Mouse (Mus musculus) embryonic fibroblast, embryonic 13.5 days (primary cell): Measurements from ENCODE around the gene Gm28230. TPM values are rescaled to one million over a fixed set of nuclear protein-coding genes. Genes with fewer than 3 reads are reported as not detected.
A peak's percentile ranks its signal among the peaks of the same experiment; 100 is the strongest.

ENCODE experiments used
- H3K27ac ChIP-seq: 2 replicates; pipeline ENCODE4 v1.5.1; 2012; ENCODE audit warnings: low read length, control low read depth, inconsistent platforms; ENCODE audit not compliant: insufficient read depth
- H3K4me1 ChIP-seq: 2 replicates; pipeline ENCODE4 v1.6.1; 2011; ENCODE audit warnings: low read length; ENCODE audit not compliant: control insufficient read depth, insufficient read depth
- H3K4me3 ChIP-seq: 2 replicates; pipeline ENCODE4 v1.5.1; 2011; ENCODE audit warnings: mild to moderate bottlenecking, control low read depth, low read length; ENCODE audit not compliant: insufficient read depth
- CTCF ChIP-seq: IDR thresholded peaks from 2 replicates; pipeline ENCODE4 v1.5.1; 2011; ENCODE audit warnings: mild to moderate bottlenecking, control low read depth, low read length, moderate library complexity, borderline replicate concordance; ENCODE audit not compliant: insufficient read depth
- POLR2A ChIP-seq: IDR thresholded peaks from 2 replicates; pipeline ENCODE4 v1.6.1; 2011; ENCODE audit warnings: low read depth, mild to moderate bottlenecking, control low read depth, low read length, moderate library complexity
- polyA plus RNA-seq: library from polyadenylated mRNA; stranded (reverse); fragments of >200 nt; gene quantifications from 2 replicates; pipeline ENCODE4 v1.2.4, GENCODE M21; 2011; ENCODE audit warnings: low read depth; ENCODE audit not compliant: missing spikeins, insufficient read length

The Gm28230 gene
- polyA plus RNA-seq, 1 experiment = 1.4 TPM

DNA sequence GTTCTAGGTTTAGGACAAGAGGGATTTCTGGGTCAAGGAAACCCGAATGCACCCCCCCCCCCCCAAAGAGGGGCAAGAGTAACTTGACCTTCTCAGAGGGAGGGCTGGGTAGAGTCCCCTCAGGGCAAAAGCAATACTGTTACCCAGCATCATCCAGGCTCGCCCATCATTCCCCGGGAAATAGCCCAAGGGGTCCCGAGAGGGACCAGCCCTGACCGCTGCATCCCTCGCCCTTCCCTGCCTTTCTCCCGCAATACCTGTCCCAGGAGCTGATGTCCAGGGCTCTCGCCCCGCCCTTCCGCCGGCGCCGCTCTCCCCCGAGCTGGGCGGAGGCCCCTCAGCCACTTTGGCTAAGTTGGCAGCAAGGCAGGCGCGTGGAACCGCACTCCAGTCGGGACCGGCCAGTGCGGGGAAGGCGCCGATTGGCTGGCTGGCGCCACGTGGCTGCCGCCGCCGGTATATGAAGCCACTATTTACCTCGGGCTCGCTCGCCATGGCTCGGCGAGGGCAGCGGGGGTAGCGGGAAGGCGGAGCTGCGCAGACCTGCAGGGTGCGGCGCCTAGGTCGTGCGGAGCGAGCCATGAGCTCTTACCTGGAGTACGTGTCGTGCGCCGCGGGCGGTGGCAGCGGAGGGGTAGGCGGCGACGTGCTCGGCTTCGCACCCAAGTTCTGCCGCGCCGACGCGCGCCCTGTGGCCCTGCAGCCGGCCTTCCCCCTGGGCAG is 36.2 kb downstream of the Gm28230 start, which contains the start of gene Hoxd1:
Gene Hoxd1, plus strand, starts transcription at position 459 of the 723 bp plus-strand sequence.
- H3K4me3 ChIP-seq = peak within 1 kb of the TSS; percentile 32
- H3K4me1 ChIP-seq = no peaks in the 10 kb centered on the region; the same call in 1 of the 2 replicates
- no peak within 1 kb of the TSS for H3K27ac ChIP-seq
- TF ChIP-seq CTCF = no peak
- TF ChIP-seq POLR2A = no peak

GRCm38 (mm10) chr2:74763245-74763735 is 36.8 kb downstream of the Gm28230 start:
- TF ChIP-seq POLR2A = no peak
- no peak for TF ChIP-seq CTCF
- no peak overlapping the region; the same call in 1 of the 2 replicates for H3K4me3 ChIP-seq

GRCm38 (mm10) chr2:74763976-74764375 is 37.4 kb downstream of the Gm28230 start:
- Histone ChIP-seq H3K4me1 (no peaks in the 10 kb centered on the region; the same call in 1 of the 2 replicates), H3K27ac (no peak overlapping the region), H3K4me3 (no peak overlapping the region)
- no peak for TF ChIP-seq POLR2A
- no peak for TF ChIP-seq CTCF

More at GRCm38 (mm10) chr2:74763245-74763735, 36.8 kb downstream of the Gm28230 start:
- Histone ChIP-seq H3K27ac (no peak overlapping the region), H3K4me1 (no peaks in the 10 kb centered on the region; the same call in 1 of the 2 replicates)

- Histone ChIP-seq H3K27ac (no peak overlapping the region), H3K4me3 (no peak overlapping the region), H3K4me1 (no peaks in the 10 kb centered on the region)
- no peak for TF ChIP-seq POLR2A
- no peak for TF ChIP-seq CTCF
These were observed 47.8 kb downstream of the Gm28230 start for GRCm38 (mm10) chr2:74774359-74774758.

GRCm38 (mm10) chr2:74777536-74778275 is 51.2 kb downstream of the Gm28230 start:
- 0 out of 2 replicates have a peak, but pooled peaks cover 2% of the 10 kb centered on the region for H3K4me1 ChIP-seq
- TF ChIP-seq CTCF = no peak
- TF ChIP-seq POLR2A = no peak
- no peak overlapping the region for H3K27ac ChIP-seq
- H3K4me3 ChIP-seq = no peak overlapping the region

DNA sequence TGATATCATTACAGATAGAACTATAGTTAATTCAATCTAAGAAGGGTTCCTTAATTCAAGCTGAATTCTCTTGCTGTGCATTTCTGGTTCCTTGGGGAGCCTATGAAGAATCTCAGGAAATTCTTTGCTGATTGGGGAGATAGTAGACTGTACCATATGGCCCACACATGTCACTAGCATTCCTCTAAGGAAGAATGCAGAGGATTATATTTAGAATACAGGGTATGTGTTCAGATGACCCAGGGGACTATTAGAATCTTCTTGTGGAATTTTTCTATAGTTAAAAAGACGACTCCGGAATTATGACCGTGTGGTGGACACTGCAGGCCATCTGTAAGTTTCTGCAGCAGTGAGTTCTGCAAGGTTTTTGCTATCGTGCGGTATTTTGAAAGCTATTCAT is 54.9 kb downstream of the Gm28230 start:
- no peak overlapping the region for H3K4me3 ChIP-seq

DNA sequence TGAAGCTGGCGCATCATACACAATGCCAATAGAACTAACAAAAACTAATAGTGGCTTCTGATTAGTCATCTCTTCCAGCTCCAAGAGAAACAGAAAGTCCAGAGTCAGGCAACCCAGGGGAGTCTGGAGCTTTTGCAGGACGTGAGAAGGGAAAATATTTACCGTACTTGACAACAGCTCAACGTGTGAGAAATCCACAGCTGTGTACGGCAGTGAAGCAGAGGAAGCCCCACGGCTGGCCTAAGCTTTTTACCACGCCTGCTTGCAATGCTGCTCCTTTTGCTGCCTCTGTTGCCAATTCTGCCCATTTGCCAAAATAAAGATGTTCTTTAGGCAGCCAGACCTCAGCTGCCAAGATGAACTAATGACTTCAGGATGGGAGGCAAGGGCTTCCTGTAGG is 69.0 kb downstream of the Gm28230 start:
- TF ChIP-seq CTCF (no peak), POLR2A (no peak)

More for the DNA sequence above, 54.9 kb downstream of the Gm28230 start:
- H3K27ac ChIP-seq = 0 out of 2 replicates have a peak overlapping the region, but pooled peaks have one; percentile 13
- no peak for TF ChIP-seq CTCF
- TF ChIP-seq POLR2A = no peak
- H3K4me1 ChIP-seq = 0 out of 2 replicates have a peak, but pooled peaks cover 2% of the 10 kb centered on the region

More for the DNA sequence above, 69.0 kb downstream of the Gm28230 start:
- no peak overlapping the region for H3K4me3 ChIP-seq
- no peak overlapping the region for H3K27ac ChIP-seq
- no peaks in the 10 kb centered on the region; the same call in 1 of the 2 replicates for H3K4me1 ChIP-seq

Other genes with a start within 250 kb of the Gm28230 start
- gene Lnpk, start 147.3 kb upstream of the Gm28230 start, polyA plus RNA-seq = 29.4 and 46.3 TPM in 2 replicates
- gene Evx2, start 67.2 kb upstream of the Gm28230 start, polyA plus RNA-seq = 0.35 and 0.74 TPM in 2 replicates
- 17.0 and 20.1 TPM in 2 replicates for gene Hoxd13, start 58.4 kb upstream of the Gm28230 start, polyA plus RNA-seq
- 2.3 and 3.7 TPM in 2 replicates for gene Hoxd12, start 51.7 kb upstream of the Gm28230 start, polyA plus RNA-seq
- 2.8 and 3.8 TPM in 2 replicates for gene Hoxd11, start 47.2 kb upstream of the Gm28230 start, polyA plus RNA-seq
- gene Hoxd10, start 34.8 kb upstream of the Gm28230 start, polyA plus RNA-seq = 3.7 and 4.4 TPM in 2 replicates
- 2.1 and 3.5 TPM in 2 replicates for gene Hoxd9, start 29.0 kb upstream of the Gm28230 start, polyA plus RNA-seq
- gene Hoxd8, start 22.1 kb upstream of the Gm28230 start, polyA plus RNA-seq = 9.9 and 16.5 TPM in 2 replicates
- 2.7 and 3.3 TPM in 2 replicates for gene Hoxd3, start 14.8 kb upstream of the Gm28230 start, polyA plus RNA-seq
- 4.1 and 6.7 TPM in 2 replicates for gene Hoxd4, start 14.8 kb upstream of the Gm28230 start, polyA plus RNA-seq
- gene Hoxd1, start 36.3 kb downstream of the Gm28230 start, polyA plus RNA-seq = 0.46 TPM in 1 of 2 replicates, not detected in the other
- 79.5 and 91.0 TPM in 2 replicates for gene Mtx2, start 99.1 kb downstream of the Gm28230 start, polyA plus RNA-seq